Mouse (Mus musculus) gastrocnemius, postnatal 36 days (tissue): ENCODE measurements around the gene Stag1. TPM values are rescaled to one million over a fixed set of nuclear protein-coding genes. Genes with fewer than 3 reads are reported as not detected.

Experiments used
- DNase-seq, 2 experiments: peaks; one replicate each; pipeline ENCODE4 v3.0.0; 2022
- intact Hi-C: fragments of 180-260 bp; cut with DNase I; formaldehyde crosslinking; loops from one replicate; pipeline ENCODE4 v1.15.1; 2025
- total RNA-seq, 2 experiments: library from RNA; stranded (reverse); gene quantifications; 2 replicates each; pipeline ENCODE4 v1.2.3; 2021

The Stag1 gene
- total RNA-seq, 2 experiments from 2014 or later = 17.8 to 24.4 TPM

DNA sequence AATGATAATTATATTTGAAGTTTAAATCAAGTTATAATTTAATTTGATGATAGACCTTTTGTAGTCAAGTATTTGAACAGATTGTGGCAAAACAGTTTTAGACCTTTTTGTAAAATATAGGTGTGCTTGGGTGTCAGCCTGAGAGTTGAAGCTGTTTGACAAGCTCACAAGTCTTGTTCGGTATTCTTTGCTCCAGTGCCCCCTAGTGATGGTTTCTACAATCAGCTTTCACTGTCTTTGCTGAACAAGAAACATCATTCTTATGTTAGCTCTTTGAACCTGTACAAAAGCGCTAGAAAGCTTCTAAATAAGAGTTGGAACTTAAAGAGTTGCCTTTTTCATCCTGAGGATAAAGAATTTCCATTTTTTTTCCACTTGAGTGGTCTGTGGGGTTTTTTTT is 319.5 kb downstream of the Stag1 start:
- intact Hi-C loops = loop anchor here (2.0 to 5.0 kb wide), 3 partner anchors 274 to 465 kb away; no protein-coding TSS in a partner anchor
- DNase-seq = peak in 1 of 2 experiments; percentile 33

DNA sequence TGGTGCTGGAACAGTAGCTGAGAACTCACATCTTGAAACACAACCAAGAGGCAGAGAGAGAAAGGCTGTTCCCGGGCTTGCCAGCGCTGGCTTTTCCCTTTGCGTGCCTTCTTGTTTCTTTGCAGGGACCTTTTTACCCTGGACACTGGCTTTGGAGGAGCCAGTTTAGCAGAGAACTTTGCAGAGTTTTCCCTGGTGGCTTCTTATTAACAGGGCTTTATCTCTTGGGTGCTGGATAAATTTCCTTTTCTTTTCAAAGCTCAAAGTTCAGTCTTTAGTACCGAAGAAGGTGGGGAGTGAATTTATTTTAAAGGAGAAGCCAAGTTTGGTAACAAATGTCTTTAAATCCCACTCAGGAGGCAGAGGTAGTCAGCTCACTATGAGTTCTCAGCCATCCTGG is 329.0 kb downstream of the Stag1 start:
- DNase-seq = no peak
- intact Hi-C loops = no loop called here

DNA sequence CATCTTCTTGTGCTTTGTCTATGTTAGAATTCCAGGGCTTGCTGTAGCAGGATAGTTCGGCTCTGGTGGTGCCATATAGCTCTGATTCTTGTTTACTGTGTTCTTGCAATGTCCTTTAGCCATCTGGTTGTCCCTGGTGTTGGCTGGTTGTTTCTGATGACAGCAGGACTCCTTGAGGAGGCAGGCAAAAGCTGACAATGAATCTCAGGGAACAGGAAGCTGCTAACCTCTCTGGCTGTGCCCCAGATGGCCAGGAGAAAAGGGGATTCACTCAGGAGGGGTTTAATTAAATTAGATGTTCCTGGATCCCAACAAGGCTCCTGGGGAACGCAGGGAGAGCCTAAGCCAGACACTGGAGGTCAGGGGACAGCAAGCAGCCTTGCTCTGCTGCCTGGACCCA is 344.4 kb downstream of the Stag1 start:
- no peak for DNase-seq
- intact Hi-C loops = no loop called here

DNA sequence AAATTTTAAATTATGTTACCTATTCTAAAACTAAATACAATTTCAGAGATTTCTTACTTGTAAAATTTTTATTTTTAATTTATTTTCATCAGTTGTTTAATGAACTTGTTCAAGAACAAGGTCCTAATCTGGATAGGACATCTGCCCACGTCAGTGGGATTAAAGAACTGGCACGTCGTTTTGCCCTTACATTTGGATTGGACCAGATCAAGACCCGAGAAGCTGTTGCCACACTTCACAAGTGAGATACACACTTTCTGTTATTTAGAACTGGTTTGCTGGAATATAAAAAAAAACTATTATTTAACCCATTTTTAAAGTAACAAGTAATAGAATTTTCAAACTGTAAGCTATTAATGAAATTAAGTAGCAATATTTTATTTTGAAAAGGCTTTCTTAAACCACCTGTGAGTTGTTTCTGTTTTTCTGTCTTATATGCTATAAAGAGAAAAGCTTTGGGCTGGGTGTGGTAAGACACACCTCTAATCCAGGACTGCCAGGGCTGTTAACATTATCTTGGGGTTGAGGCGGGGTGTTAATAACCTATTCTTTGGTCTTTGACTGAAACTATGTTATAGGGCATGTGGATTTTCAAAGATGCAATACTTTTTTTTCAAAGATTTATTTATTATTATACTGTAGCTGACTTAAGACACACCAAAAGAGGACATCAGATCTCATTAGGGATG is 347.2 kb downstream of the Stag1 start:
- intact Hi-C loops = no loop called here

DNA sequence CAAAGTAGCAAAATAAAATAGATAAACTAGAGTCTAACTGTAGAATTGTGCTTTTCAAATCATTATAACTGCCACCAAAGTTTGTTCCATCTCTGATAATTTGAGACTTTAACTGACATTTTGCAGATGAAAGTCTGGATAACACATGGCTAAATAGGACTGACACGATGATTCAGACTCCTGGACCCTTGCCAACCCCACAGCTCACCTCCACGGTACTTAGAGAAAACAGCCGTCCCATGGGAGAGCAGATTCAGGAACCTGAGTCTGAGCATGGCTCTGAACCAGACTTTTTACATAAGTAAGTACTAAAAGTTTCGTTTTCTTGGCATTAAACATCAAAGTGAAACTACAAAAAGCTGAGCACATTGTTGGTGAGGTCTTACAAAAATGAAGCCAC is 353.9 kb downstream of the Stag1 start:
- intact Hi-C loops = no loop called here
- no peak for DNase-seq

More for the DNA sequence above, 347.2 kb downstream of the Stag1 start:
- DNase-seq = no peak

DNA sequence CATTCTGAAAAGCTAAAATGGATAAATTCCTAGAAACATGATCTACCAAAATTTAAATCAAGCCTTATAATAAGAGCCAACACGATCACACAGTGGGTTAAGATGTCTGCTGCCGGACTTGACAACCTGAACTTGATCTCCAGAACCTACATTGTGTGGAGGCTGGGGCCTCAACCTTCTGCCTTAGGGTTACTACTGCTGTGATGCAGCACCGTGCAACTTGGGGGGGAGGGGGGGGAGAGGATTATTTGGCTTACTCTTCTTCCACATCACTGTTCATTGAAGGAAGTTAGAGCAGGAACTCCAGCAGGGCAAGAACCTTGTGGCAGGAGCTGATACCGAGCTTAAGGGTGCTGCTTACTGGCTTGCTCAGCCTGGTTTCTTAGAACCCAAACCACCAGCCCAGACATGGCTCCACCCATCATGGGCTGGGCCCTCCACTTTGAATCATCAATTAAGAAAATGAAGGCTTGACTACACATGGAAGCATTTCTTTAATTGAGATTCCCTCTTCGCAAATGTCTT is 365.4 kb downstream of the Stag1 start:
- DNase-seq = no peak
- intact Hi-C loops = no loop called here

DNA sequence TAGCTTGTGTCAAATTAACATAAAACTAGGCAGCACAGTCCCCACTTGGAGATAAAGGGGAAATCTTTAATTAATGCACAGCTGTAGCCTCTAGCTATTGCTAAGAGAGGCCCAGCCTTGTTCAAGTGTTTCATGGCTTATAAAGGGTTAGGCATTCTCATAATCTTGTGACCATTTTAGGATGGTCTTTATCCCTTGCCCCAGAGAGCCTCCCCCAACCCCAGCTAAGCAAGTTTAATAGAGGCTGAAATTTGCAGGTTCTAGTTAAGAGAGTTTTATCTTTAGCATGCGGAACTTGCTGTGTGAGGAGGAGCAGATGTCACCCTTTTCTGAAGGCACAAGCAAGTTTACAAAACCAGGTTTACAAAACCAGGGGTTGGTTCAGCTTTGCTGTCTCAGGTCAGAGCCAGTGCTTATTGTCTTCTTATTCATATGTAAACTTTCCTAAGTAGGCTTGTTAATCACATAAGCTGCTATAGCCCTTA is 365.9 kb downstream of the Stag1 start:
- intact Hi-C loops = no loop called here
- DNase-seq = no peak

DNA sequence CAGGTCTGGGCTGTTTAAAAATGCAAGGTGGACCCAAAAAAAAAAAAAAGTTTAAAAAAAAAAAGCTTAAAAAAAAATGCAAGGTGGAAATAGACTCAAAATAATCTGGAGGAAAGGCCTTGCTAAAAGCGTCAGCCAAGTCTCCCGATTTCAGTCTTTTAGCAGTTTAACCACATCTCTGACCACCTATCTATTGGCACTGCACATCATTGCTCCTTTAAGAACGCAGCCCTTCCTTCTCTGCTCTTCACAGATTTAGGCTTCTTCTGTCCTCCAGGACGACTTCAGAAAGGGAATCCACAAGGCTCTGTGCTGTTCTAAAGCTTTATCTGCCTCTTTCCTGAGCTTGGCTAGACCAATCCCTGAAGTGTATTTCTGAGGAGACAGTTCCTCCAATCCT is 366.5 kb downstream of the Stag1 start:
- intact Hi-C loops = no loop called here
- DNase-seq = no peak

DNA sequence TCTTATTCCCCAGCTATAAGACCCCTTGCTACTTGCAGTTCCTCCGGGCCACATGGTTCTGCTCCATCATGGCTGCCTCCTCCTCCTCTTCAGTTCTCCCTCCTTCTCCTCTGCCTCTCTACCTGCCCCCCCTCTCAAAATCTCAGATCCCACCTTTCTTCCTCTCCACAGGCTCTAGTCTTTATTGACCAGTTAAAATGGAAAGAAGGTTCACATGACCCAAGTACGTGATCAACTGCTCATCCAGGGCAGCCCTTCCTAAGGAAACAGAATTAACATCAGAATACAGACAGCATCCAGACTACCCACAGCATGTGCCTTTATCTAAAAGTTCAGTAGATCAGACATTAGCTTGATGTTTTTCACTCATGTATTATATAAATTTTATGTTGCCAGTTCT is 371.9 kb downstream of the Stag1 start:
- no peak for DNase-seq
- intact Hi-C loops = no loop called here

DNA sequence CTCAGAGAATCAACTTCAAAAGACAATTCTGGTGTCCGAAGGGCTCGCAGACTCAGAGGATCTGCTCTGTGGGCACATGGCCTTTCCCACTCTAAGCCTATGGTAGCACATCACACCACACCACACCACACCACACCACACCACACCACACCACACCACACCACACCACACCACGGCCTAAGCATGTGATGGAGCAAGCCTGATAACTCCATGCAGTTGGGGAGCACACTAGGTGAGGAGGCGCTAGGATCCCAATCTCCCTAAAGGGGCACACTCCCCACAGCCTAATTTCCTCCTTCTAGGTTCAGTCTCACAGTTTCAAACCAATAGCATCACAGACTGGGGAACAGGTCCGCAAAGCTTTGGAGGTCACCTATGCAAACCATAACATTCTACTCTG is 381.1 kb downstream of the Stag1 start:
- DNase-seq = no peak
- intact Hi-C loops = no loop called here

DNA sequence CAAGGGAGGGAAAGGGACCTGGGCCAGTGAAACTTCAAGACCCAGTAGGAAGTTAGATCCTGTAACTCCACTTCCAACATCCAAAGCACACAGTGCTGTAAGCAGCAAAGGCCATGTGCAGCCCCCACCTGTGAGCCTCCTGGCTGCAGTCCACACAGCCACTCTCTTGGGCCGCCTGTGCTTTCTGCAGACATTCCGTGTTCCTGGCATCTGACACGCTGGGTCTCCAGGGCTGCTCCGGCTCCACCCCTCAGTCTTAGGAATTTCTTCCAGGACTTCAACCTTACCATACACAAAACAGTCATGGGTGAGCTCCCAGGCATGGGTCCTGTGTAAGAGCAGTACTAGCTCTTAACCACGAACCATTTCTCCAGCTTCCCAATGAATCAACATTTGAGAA is 381.7 kb downstream of the Stag1 start:
- DNase-seq = no peak
- intact Hi-C loops = no loop called here

DNA sequence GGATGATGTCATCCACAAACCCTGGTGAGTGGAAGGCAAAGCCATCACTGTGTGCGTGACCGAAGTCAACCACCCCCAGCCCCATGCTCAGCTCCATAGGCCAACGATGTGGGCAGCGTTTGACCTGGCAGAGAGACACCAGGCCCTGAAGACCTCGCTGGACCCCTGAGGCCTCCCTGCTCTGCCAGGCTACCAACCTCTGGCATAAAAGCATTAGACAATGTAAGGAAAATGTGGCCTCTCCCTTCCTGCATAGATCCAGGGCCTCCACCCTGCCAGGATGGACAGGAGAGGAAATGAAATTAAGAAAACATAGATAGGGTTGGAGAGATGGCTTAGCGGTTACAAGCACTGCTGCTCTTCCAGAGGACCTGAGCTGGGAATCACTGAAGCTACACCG is 385.2 kb downstream of the Stag1 start:
- intact Hi-C loops = no loop called here
- no peak for DNase-seq

DNA sequence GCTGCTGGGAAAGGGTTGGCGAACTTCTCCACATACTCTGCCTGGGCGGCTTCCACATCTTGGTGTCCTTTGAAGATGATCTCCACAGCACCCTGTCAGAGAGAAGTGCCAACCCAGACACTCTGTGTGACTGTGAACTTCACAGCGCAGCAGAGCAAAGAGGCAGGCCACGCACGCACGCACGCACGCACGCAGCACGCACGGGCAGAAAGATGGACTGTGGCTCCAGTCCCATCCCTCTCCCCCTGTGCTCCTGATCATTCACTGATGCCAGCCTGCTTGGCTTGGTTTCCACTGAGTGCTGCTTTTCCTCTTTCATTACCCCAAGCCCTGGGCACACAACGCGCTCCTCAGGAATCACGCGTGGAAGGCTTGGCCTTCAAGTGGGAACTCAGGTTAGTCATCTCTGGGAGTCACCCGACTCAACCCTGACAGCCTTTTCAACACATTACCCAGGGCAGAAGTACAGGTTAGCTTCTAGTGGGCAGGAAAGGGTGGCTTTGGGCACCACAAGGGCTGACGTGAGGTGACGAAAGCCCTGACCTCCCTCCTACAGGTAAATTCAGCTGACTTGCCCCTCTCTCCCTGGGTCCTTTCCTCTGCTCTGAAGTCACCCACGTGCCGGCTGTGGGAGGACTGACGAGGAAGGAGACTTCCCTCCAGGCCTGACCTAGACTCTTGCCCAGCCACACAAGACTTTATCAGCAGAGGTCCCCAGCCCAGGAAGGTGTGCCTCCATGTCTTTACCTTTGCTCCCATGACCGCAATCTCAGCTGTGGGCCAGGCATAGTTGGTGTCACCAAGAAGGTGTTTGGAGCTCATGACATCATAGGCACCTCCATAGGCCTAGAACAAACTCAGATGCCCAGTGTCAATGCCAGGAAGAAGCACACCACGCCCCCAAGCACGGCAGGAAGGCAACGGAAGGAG is 387.0 kb downstream of the Stag1 start:
- intact Hi-C loops = no loop called here
- DNase-seq = no peak

DNA sequence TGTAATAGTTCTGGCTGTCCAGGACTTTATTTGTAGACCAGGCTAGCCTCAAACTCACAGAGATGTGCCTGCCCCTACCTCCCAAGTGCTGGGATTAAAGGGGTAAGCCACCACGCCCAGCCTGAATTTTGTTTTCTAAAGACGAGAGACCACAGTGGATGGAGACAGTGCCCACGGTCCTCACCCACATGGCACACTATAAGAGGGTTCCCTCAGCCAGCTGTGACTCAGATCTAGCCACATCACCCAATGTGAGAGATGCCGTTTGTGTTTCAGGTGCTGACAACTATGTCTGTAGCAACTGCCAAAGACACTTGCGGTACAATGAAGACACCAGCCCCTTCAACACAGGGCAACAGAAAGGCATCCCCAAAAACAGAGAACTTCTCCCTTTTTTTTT is 389.4 kb downstream of the Stag1 start:
- DNase-seq = no peak
- intact Hi-C loops = no loop called here

DNA sequence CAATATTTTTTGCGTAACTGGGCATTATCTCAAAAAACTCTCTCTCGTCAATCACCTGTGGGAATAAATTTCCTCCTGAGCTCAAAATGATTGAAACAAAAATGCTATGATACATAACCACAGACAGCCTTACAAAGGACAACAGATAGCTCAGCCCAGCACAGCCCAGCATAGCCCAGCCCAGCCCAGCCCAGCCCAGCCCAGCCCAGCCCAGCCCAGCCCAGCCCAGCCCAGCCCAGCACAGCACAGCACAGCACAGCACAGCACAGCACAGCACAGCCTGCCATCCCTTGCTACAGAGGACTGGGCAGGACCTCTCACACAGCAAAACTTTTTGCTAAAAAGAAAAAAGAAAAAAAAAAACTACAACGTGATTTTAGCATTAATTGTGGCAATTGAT is 390.3 kb downstream of the Stag1 start:
- intact Hi-C loops = no loop called here

DNA sequence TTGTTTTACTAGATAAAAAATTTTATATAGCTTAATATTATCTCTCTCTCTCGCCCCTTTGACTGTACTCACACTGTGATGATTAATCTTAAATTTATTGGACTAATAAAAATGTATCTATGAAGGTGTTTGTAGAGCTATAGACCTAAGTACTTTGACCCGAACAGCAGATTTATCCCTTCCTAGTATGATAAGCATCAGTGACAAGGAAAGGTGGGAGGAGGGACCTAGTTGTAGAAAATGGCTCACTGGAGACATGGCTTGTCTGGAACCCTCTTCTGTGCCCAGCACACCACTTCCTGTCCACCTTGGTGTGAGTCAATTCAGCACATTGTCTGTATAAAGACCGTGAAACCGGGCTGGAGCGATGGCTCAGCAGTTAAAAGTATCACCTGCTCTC is 393.0 kb downstream of the Stag1 start:
- DNase-seq = no peak
- intact Hi-C loops = no loop called here

More for the DNA sequence above, 390.3 kb downstream of the Stag1 start:
- DNase-seq = no peak

DNA sequence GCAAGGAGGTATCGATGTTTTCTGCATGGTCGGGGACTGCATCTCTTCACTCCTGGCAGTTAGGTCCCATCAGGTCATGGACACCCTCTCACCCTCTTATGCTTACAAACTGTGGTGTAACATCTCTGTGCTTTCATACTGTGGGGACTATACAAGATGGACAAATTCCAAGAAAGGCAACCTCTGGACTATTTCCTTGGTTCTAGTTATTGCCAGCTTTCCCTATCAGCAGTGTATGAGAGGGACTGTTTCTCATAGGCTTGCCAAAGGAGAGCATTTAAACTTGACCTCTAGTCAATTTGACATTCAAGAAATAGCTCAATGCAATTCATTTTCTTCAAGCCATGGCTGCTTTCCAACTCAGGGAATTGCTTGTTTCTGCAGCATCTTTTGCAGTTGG is 393.7 kb downstream of the Stag1 start:
- intact Hi-C loops = no loop called here
- DNase-seq = no peak

DNA sequence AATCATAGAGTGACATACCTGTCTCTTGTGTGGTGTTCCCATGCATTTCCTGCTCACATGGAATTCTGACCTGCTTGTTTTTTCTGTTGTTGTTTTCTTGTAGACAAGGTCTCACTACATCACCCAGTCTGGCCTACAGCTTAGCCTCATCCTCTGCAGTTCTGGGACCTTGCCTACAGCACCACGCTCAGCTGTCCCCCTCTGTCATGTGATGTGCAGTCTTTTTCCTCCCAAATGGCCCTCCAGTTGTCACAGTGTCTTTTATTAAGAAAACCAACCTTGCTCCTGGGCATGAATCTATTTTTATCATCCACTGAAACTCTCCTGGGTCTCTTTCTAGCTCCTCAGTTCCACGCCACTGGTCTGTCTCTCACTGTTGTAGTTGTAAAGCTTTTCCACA is 394.6 kb downstream of the Stag1 start:
- no peak for DNase-seq
- intact Hi-C loops = no loop called here

DNA sequence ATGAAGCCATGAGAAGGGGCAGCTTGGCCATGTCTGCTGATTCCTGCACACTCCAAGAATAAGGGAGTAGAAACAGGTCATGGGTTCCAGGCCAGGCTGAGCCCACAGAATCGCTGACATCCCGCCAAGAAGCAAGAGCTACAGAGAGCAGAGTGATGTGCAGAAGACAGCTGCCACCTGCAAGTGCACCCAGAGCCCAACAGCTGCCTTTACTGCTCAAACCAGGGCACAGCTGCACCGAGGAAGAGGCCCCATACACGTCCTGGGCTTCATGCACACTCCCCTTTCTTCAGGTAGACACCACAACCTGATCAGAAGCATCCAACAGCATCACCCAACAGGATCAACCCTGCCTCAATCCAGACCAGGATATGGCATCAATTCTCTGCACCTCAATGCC is 396.3 kb downstream of the Stag1 start:
- no peak for DNase-seq
- intact Hi-C loops = no loop called here

DNA sequence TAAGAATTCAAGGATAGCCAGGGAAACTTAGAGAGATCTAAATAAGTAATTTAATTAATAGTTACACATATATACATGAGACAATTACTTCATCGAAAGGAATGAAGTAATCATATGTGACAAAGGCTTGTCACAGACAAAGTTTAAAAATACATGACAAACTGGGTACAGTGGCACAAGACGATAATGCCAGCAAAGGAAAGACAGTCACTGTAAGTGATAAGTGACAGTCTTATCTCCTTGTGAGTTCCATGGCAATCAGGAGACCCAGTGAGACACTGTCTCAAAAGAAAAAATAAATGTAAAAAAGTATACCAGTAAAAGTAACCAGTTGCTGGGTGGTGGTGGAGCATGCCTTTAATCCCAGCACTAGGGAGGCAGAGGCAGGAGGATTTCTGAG is 399.5 kb downstream of the Stag1 start:
- intact Hi-C loops = no loop called here
- no peak for DNase-seq

DNA sequence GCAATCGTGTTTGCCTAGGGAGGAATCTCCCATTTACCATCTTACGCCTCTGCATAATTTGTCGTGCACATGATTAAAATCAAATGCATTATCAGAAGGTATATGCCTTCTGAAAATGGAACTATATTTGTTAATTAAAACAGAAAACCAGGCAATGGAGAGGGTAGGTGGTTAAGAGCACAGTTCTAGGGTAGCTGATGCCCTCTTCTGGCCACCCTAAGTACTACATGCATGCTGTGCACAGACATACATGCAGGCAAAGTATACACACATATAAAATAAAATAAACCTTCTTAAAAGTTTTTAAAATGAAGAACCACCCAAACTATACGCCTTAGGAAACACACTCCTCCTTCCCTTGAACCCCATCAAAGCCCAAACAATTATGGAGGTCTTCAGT is 404.5 kb downstream of the Stag1 start:
- no peak for DNase-seq
- intact Hi-C loops = no loop called here

DNA sequence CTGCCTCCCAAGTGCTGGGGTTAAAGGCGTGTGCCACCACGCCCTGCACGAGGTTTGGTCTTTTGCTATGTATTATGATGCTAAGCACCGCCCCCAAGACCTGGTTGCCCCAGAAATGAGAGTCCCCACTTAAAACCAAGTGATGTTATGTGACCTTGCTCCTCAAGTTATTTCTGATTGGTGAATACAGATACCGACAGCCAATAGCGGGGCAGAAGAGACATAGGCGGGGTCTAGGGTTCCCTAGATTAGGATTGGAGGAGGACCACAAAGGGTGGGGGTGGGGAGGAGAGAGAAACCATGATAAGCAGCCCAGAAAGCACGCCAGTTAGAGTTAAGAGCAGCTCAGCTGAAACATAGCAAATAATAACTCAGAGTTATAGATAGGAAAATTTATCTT is 405.2 kb downstream of the Stag1 start:
- intact Hi-C loops = no loop called here
- no peak for DNase-seq
